Mouse (Mus musculus): ENCODE data around the gene Pold2. TPM values are rescaled to one million over a fixed set of nuclear protein-coding genes. Genes with fewer than 3 reads are reported as not detected.

Gene Pold2
- total and polyA plus RNA-seq, 3 experiments = 261 to 366 TPM; not detected in 1

GRCm38 (mm10) chr11:5846639-5847345 is 31.3 kb downstream of the Pold2 start:
- no peak overlapping the region for H3K27ac ChIP-seq (ENCODE audit: control insufficient read depth, low read depth, low read length)
- H3K27me3 ChIP-seq (ENCODE audit: control insufficient read depth in 1 of 2, insufficient read depth in 2 of 2, low read length in 2 of 2) = no peaks in the 10 kb centered on the region
- no peaks in the 10 kb centered on the region; a peak in 1 of 4 replicates for H3K36me3 ChIP-seq (ENCODE audit: control insufficient read depth in 1 of 2, insufficient read depth in 2 of 2, low read length in 2 of 2)
- H3K9me3 ChIP-seq (replicated peaks; ENCODE audit: insufficient read depth, low read length) = no peaks in the 10 kb centered on the region
- peak; percentile 41 for DNase-seq (ENCODE audit: low read depth, low spot score)
- no peaks in the 10 kb centered on the region for H3K79me2 ChIP-seq (ENCODE audit: control insufficient read depth, insufficient read depth, low read length, poor library complexity)
- no peak overlapping the region for H3K4me3 ChIP-seq (ENCODE audit: control insufficient read depth in 1 of 2, insufficient read depth in 1 of 2, low read depth in 2 of 2, low read length in 2 of 2)
- peaks cover 0 to 13% of the 10 kb centered on the region in 2 experiments; a peak in 3 of 4 replicates for H3K4me1 ChIP-seq (ENCODE audit: control insufficient read depth in 1 of 2, insufficient read depth in 2 of 2, low read length in 2 of 2)
- TF ChIP-seq MAX (IDR thresholded peaks at IDR 0.05; ENCODE audit: low read length) (peak; percentile 25; the same call in 1 of the 2 replicates), MEF2A (IDR thresholded peaks at IDR 0.05; ENCODE audit: extremely low read depth, insufficient replicate concordance, low read depth, low read length, poor library complexity, severe bottlenecking) (no peak), ZKSCAN1 (IDR thresholded peaks at IDR 0.05; ENCODE audit: low read depth, low read length) (no peak), TAL1 (IDR thresholded peaks at IDR 0.05; ENCODE audit: low read length) (no peak), ZC3H11A (IDR thresholded peaks at IDR 0.05; ENCODE audit: low read depth, low read length) (no peak), USF1 (IDR thresholded peaks at IDR 0.05; ENCODE audit: low read depth, low read length) (0 out of 2 replicates have a peak, but pooled peaks have one; percentile 32), CHD1 (IDR thresholded peaks at IDR 0.05; ENCODE audit: low read depth, low read length) (no peak)
- H3K9ac ChIP-seq (ENCODE audit: control insufficient read depth, low read depth, low read length, poor library complexity, severe bottlenecking) = no peak overlapping the region

- Histone ChIP-seq H3K9me3 (replicated peaks; ENCODE audit: insufficient read depth, low read length) (no peaks in the 10 kb centered on the region), H3K4me3 (ENCODE audit: control insufficient read depth in 1 of 2, insufficient read depth in 1 of 2, low read depth in 2 of 2, low read length in 2 of 2) (no peak overlapping the region), H3K79me2 (ENCODE audit: control insufficient read depth, insufficient read depth, low read length, poor library complexity) (no peaks in the 10 kb centered on the region), H3K36me3 (ENCODE audit: control insufficient read depth in 1 of 2, insufficient read depth in 2 of 2, low read length in 2 of 2) (peaks cover 0 to 4% of the 10 kb centered on the region in 2 experiments; a peak in 1 of 4 replicates), H3K9ac (ENCODE audit: control insufficient read depth, low read depth, low read length, poor library complexity, severe bottlenecking) (no peak overlapping the region), H3K27ac (ENCODE audit: control insufficient read depth, low read depth, low read length) (no peak overlapping the region), H3K4me1 (ENCODE audit: control insufficient read depth in 1 of 2, insufficient read depth in 2 of 2, low read length in 2 of 2) (peaks cover 0 to 3% of the 10 kb centered on the region in 2 experiments; a peak in 1 of 4 replicates), H3K27me3 (ENCODE audit: control insufficient read depth in 1 of 2, insufficient read depth in 2 of 2, low read length in 2 of 2) (no peaks in the 10 kb centered on the region)
- DNase-seq (ENCODE audit: low read depth, low spot score) = no peak
- TF ChIP-seq E2F4 (IDR thresholded peaks at IDR 0.05; ENCODE audit: borderline replicate concordance, low read depth, low read length) = no peak
- no peak for TF ChIP-seq POLR2AphosphoS2 (IDR thresholded peaks at IDR 0.05; ENCODE audit: low read length)
- TF ChIP-seq SMC3 (IDR thresholded peaks at IDR 0.05; ENCODE audit: low read depth, low read length) = no peak
- no peak for TF ChIP-seq UBTF (IDR thresholded peaks at IDR 0.05; ENCODE audit: borderline replicate concordance, insufficient read depth, low read depth, low read length)
- no peak for TF ChIP-seq MYB (IDR thresholded peaks at IDR 0.05; ENCODE audit: low read depth, low read length)
Measured at GRCm38 (mm10) chr11:5843131-5843530, 35.0 kb downstream of the Pold2 start.

- Histone ChIP-seq H3K4me1 (ENCODE audit: control insufficient read depth in 1 of 2, insufficient read depth in 2 of 2, low read length in 2 of 2) (peaks cover 3% of the 10 kb centered on the region in 2 experiments; a peak in 1 of 4 replicates), H3K9ac (ENCODE audit: control insufficient read depth, low read depth, low read length, poor library complexity, severe bottlenecking) (no peak overlapping the region), H3K36me3 (ENCODE audit: control insufficient read depth in 1 of 2, insufficient read depth in 2 of 2, low read length in 2 of 2) (peaks cover 0 to 4% of the 10 kb centered on the region in 2 experiments; a peak in 1 of 4 replicates), H3K9me3 (replicated peaks; ENCODE audit: insufficient read depth, low read length) (no peaks in the 10 kb centered on the region), H3K79me2 (ENCODE audit: control insufficient read depth, insufficient read depth, low read length, poor library complexity) (peaks cover 2% of the 10 kb centered on the region; the same call in 1 of the 2 replicates), H3K27me3 (ENCODE audit: control insufficient read depth in 1 of 2, insufficient read depth in 2 of 2, low read length in 2 of 2) (no peaks in the 10 kb centered on the region), H3K27ac (ENCODE audit: control insufficient read depth, low read depth, low read length) (no peak overlapping the region), H3K4me3 (ENCODE audit: control insufficient read depth in 1 of 2, insufficient read depth in 1 of 2, low read depth in 2 of 2, low read length in 2 of 2) (no peak overlapping the region)
- no peak for DNase-seq (ENCODE audit: low read depth, low spot score)
- TF ChIP-seq JUND (IDR thresholded peaks at IDR 0.05; ENCODE audit: low read depth, low read length) (no peak), POLR2A (IDR thresholded peaks at IDR 0.05; ENCODE audit: control insufficient read depth in 1 of 2, insufficient read depth in 1 of 2, low read depth in 1 of 2, low read length in 2 of 2, poor library complexity in 1 of 2) (no peak), ZKSCAN1 (IDR thresholded peaks at IDR 0.05; ENCODE audit: low read depth, low read length) (no peak), NELFE (IDR thresholded peaks at IDR 0.05; ENCODE audit: low read depth, low read length) (no peak), CHD2 (IDR thresholded peaks at IDR 0.05; ENCODE audit: low read length) (no peak), MEF2A (IDR thresholded peaks at IDR 0.05; ENCODE audit: extremely low read depth, insufficient replicate concordance, low read depth, low read length, poor library complexity, severe bottlenecking) (no peak), MAX (IDR thresholded peaks at IDR 0.05; ENCODE audit: low read length) (no peak), CTCF (IDR thresholded peaks at IDR 0.05 in 2 of 3, conservative IDR thresholded peaks at IDR 0.05 in 1 of 3; ENCODE audit: control insufficient read depth in 1 of 3, insufficient read depth in 1 of 3, low read depth in 2 of 3, low read length in 3 of 3, poor library complexity in 1 of 3, severe bottlenecking in 1 of 3) (no peak), E2F4 (IDR thresholded peaks at IDR 0.05; ENCODE audit: borderline replicate concordance, low read depth, low read length) (no peak), POLR2AphosphoS2 (IDR thresholded peaks at IDR 0.05; ENCODE audit: low read length) (no peak), GABPA (IDR thresholded peaks at IDR 0.05; ENCODE audit: low read depth, low read length) (no peak), MYB (IDR thresholded peaks at IDR 0.05; ENCODE audit: low read depth, low read length) (no peak), NRF1 (IDR thresholded peaks at IDR 0.05; ENCODE audit: insufficient read depth, low read depth, low read length, poor library complexity, severe bottlenecking) (no peak), CHD1 (IDR thresholded peaks at IDR 0.05; ENCODE audit: low read depth, low read length) (no peak), SIN3A (IDR thresholded peaks at IDR 0.05; ENCODE audit: low read length) (no peak)
Measured at GRCm38 (mm10) chr11:5841751-5842150, 36.3 kb downstream of the Pold2 start.

Data from MEL (cell line).